Mouse (Mus musculus) midbrain, postnatal 0 days (tissue): ENCODE results near the gene Zfp628. TPM values are rescaled to one million over a fixed set of nuclear protein-coding genes. Genes with fewer than 3 reads are reported as not detected.
"Not testable (repeated sequence)": the region's sequence is repeated elsewhere in the genome, so short reads cannot be mapped to it uniquely, and the experiment has no call there.

Experiments used
- ATAC-seq: fragments of 200-750 bp; cut with Nextera tagmentation; 2 replicates; pipeline ENCODE4 v1.8.0; 2017; ENCODE audit warnings: moderate number of reproducible peaks, mild to moderate bottlenecking, moderate TSS enrichment, moderate library complexity; ENCODE audit not compliant: low FRiP score
- DNase-seq: peaks from one replicate; pipeline ENCODE4 v3.0.0-alpha.2; 2015; ENCODE audit warnings: low spot score
- H3K27ac ChIP-seq: fragments of 300-500 bp; sonication (generic); 2 replicates; pipeline ENCODE4 v1.5.1; 2014; ENCODE audit warnings: low read depth, mild to moderate bottlenecking, low read length, mixed read lengths
- H3K27me3 ChIP-seq: fragments of 300-500 bp; sonication (generic); 2 replicates; pipeline ENCODE4 v1.6.1; 2014; ENCODE audit warnings: low read length, control low read depth, mixed read lengths; ENCODE audit not compliant: insufficient read depth
- H3K36me3 ChIP-seq: fragments of 300-500 bp; sonication (generic); 2 replicates; pipeline ENCODE4 v1.6.1; 2014; ENCODE audit warnings: low read length, control low read depth, mixed read lengths; ENCODE audit not compliant: insufficient read depth
- H3K4me1 ChIP-seq: fragments of 300-500 bp; sonication (generic); 2 replicates; pipeline ENCODE4 v1.6.1; 2014; ENCODE audit warnings: mild to moderate bottlenecking, control low read depth, antibody characterized with exemption, low read length, mixed read lengths; ENCODE audit not compliant: insufficient read depth
- H3K4me2 ChIP-seq: fragments of 300-500 bp; sonication (generic); 2 replicates; pipeline ENCODE4 v1.6.1; 2014; ENCODE audit warnings: low read depth, mild to moderate bottlenecking, low read length, mixed read lengths; ENCODE audit not compliant: poor library complexity, severe bottlenecking
- H3K4me3 ChIP-seq: fragments of 300-500 bp; sonication (generic); 2 replicates; pipeline ENCODE4 v1.5.1; 2014; ENCODE audit warnings: low read depth, mild to moderate bottlenecking, low read length, moderate library complexity
- H3K9ac ChIP-seq: fragments of 300-500 bp; sonication (generic); replicated peaks from 2 replicates; pipeline ENCODE4 v1.6.1; 2014; ENCODE audit warnings: mild to moderate bottlenecking, low read length, moderate library complexity, mixed read lengths; ENCODE audit not compliant: poor library complexity, severe bottlenecking
- H3K9me3 ChIP-seq: fragments of 300-500 bp; sonication (generic); 2 replicates; pipeline ENCODE4 v1.6.1; 2016; ENCODE audit warnings: low read length, control low read depth
- CTCF ChIP-seq: IDR thresholded peaks from 2 replicates; pipeline ENCODE4 v1.5.1; 2016; ENCODE audit warnings: antibody characterized with exemption, mild to moderate bottlenecking
- WGBS: fragments of 180-500 bp; shearing (Covaris S2); extraction: QIAGEN DNeasy Blood & Tissue Kit; methylation state at CpG from one replicate; pipeline ENCODE4 v1.1.7; 2014; 5-methylcytosine and 5-hydroxymethylcytosine counted together
- polyA plus RNA-seq: library from polyadenylated mRNA; unstranded; fragments of >200 nt; fragmentation: Nextera tagmentation; extraction: Ambion mirVana; gene quantifications from 2 replicates; pipeline ENCODE4 v1.2.1, GENCODE M21; 2015
- total RNA-seq: library from RNA; depleted of rRNA; stranded (reverse); fragments of >200 nt; gene quantifications from 2 replicates; pipeline ENCODE4 v1.2.3, GENCODE M21; 2014

The Zfp628 gene
- total and polyA plus RNA-seq, 2 experiments from 2014 or later = 5.6 to 12.3 TPM

GRCm38 (mm10) chr7:4877226-4877625, 37.8 kb upstream of the Zfp628 start:
- WGBS = 7% methylated on average over 11 of the region's 11 CpGs
- Histone ChIP-seq H3K9ac (peak overlapping the region; percentile 42), H3K27ac (no peak overlapping the region), H3K4me2 (peak overlapping the region; percentile 67), H3K4me3 (peak overlapping the region; percentile 49), H3K9me3 (no peaks in the 10 kb centered on the region), H3K27me3 (no peaks in the 10 kb centered on the region), H3K36me3 (no peaks in the 10 kb centered on the region), H3K4me1 (no peaks in the 10 kb centered on the region)
- no peak for DNase-seq
- peak; percentile 20; the same call in 1 of the 2 replicates for ATAC-seq
- no peak for TF ChIP-seq CTCF

- H3K27me3 ChIP-seq = no peaks in the 10 kb centered on the region
- no peaks in the 10 kb centered on the region for H3K9me3 ChIP-seq
- no peak overlapping the region for H3K9ac ChIP-seq
- H3K27ac ChIP-seq = no peak overlapping the region
- TF ChIP-seq CTCF = peak; percentile 41; the same call in 1 of the 2 replicates
- H3K36me3 ChIP-seq = no peaks in the 10 kb centered on the region
- no peaks in the 10 kb centered on the region for H3K4me1 ChIP-seq
- DNase-seq (no peak), ATAC-seq (no peak)
- H3K4me2 ChIP-seq = no peak overlapping the region
- no peak overlapping the region for H3K4me3 ChIP-seq
These were observed 36.8 kb upstream of the Zfp628 start for GRCm38 (mm10) chr7:4878186-4878585.

DNA sequence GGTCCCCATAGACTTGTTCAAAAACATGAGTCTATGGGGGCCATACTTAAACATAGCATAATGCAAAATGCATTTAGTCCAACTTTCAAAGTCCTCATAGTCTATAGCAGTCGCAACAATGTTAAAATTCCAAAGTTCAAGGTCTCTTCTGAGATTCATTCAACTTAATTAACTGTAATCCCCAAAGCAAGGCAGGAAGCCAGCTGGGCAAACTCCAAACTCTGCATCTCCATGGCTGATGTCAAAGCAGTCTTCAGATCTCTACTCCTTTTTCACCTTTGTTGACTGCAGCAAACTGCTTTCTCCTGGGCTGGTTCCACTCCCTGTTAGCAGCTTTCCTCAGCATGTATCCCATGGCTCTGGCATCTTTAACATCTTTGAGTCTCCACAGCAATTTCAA, 36.0 kb upstream of the Zfp628 start:
- not testable (repeated sequence) for DNase-seq, H3K27me3 ChIP-seq, H3K27ac ChIP-seq, H3K4me2 ChIP-seq, ATAC-seq, H3K9ac ChIP-seq, H3K4me3 ChIP-seq, H3K9me3 ChIP-seq, H3K36me3 ChIP-seq, H3K4me1 ChIP-seq
- 77% methylated on average over 1 of the region's 1 CpGs for WGBS

- DNase-seq (no peak), ATAC-seq (no peak)
- Histone ChIP-seq H3K27ac (no peak overlapping the region), H3K9ac (no peak overlapping the region), H3K36me3 (no peaks in the 10 kb centered on the region), H3K4me2 (no peak overlapping the region), H3K27me3 (no peaks in the 10 kb centered on the region), H3K9me3 (no peaks in the 10 kb centered on the region), H3K4me1 (no peaks in the 10 kb centered on the region), H3K4me3 (no peak overlapping the region)
- WGBS = 72% methylated on average over 4 of the region's 4 CpGs
- no peak for TF ChIP-seq CTCF
These were observed 28.3 kb upstream of the Zfp628 start for GRCm38 (mm10) chr7:4886680-4887079.

DNA sequence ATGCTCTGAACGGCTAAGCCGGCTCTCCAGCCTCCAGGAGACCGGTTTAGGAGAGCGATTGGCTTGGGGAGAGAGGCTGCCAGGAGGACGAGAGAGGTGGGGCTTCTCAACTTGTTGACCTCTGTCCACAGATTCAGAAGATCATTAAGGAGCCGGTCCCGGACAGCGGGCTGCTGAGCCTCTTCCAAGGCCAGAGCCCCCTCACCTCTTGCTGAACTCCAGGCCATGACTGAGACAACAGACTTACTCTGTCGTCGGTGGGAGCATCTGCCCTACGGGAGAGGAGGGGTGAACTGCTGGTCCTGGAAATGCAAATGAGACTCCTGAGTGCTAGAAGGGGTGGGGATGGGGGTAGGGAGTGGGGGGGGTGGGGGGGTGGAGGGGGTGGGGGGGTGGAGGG, 19.8 kb upstream of the Zfp628 start:
- Histone ChIP-seq H3K27ac (no peak overlapping the region), H3K4me3 (no peak overlapping the region), H3K4me2 (no peak overlapping the region), H3K36me3 (0 out of 2 replicates have a peak, but pooled peaks cover 2% of the 10 kb centered on the region), H3K9ac (no peak overlapping the region), H3K27me3 (no peaks in the 10 kb centered on the region), H3K4me1 (peaks cover 3% of the 10 kb centered on the region; the same call in 1 of the 2 replicates), H3K9me3 (no peaks in the 10 kb centered on the region)
- no peak for TF ChIP-seq CTCF
- no peak for ATAC-seq
- 71% methylated on average over 11 of the region's 11 CpGs for WGBS
- DNase-seq = no peak

DNA sequence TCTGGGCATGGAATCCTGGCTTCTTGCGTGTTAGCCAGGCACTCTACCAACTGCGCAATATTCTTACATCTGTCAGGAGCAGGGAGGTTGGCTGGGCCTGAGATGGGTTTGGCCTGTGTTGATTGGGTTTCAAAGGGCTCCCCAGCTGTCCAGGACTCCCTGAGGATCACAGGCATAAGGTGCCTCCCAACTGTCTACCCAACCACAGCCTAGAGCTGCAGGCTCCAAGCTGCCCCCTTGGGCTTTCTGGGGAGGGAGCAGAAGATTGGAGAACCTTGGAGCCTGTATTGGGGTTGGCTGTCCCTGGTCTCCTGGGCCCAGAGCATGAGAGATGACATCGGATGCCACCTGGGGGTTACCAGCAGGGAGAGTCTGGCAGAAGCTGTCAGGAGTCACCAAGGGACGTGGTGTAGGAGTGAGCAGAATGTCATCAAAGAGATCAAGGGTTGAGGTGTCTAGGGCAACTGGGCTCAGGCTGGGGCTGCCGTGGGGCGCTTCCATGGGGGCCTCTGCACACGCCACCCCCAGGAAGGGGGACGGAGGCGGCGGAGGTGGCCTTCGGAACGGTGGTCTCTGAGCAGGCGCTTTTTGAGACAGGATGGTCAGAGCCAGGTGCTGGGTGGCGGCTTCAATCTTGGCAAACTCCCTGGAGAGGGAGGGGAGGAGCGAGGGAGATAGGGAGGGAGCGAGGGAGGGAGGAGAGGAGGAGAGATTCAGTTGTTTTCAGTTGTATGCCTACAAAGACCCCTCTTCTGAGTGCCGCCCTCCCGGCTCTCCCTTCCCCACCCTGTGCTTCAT, 16.0 kb upstream of the Zfp628 start:
- 0 out of 2 replicates have a peak overlapping the region, but pooled peaks have one; percentile 27 for H3K27ac ChIP-seq
- 21% methylated on average over 15 of the region's 18 CpGs for WGBS
- H3K27me3 ChIP-seq = no peaks in the 10 kb centered on the region
- peak overlapping the region; percentile 9; the same call in 1 of the 2 replicates for H3K9ac ChIP-seq
- no peaks in the 10 kb centered on the region for H3K9me3 ChIP-seq
- H3K4me3 ChIP-seq = peak overlapping the region; percentile 33
- H3K4me2 ChIP-seq = peak overlapping the region; percentile 57
- peak; percentile 43 for DNase-seq
- no peak for TF ChIP-seq CTCF
- no peaks in the 10 kb centered on the region for H3K36me3 ChIP-seq
- H3K4me1 ChIP-seq = peaks cover 3% of the 10 kb centered on the region; the same call in 1 of the 2 replicates
- peak; percentile 66 for ATAC-seq
